In genomic region chr1:134100401-134100800, GRCm38 (mm10) we compare ENCODE assay signal across 16 mouse cellular contexts. TPM values are rescaled to one million over a fixed set of nuclear protein-coding genes. Genes with fewer than 3 reads are reported as not detected.
DNase-seq lines count a peak whose midpoint lies in the region; ATAC-seq and TF ChIP-seq lines count a peak whose summit lies in the region.
"Had no signal": no experiment of that assay in that cellular context is flagged by ENCODE, and none has a peak within 500 bp of the region (broad histone marks: within the 10 kb centered on the region; RNA-seq: fewer than 3 reads in every experiment).

No protein-coding gene starts in this region.

- no peaks in the 10 kb centered on the region for H3K9me3 ChIP-seq in kidney, embryonic 16.5 days (ENCODE audit: low read length)
- H3K9me3 ChIP-seq in embryonic facial prominence, embryonic 10.5 days = no peaks in the 10 kb centered on the region
- H3K9me3 ChIP-seq in liver, embryonic 15.5 days (replicated peaks) = no peaks in the 10 kb centered on the region
- H3K9me3 ChIP-seq: embryonic facial prominence, embryonic 12.5 days; midbrain, embryonic 12.5 days; neural tube, embryonic 13.5 days had no signal

- intact Hi-C loops in gastrocnemius, adult 2 months (cut with DNase I) = loop anchor here (10.0 kb wide), 1 partner anchor 136 kb away; no protein-coding TSS in a partner anchor

- peak overlapping the region; percentile 28; the same call in 1 of the 2 replicates for H3K9ac ChIP-seq in kidney, embryonic 16.5 days (replicated peaks; ENCODE audit: low read length)
- peak overlapping the region; percentile 12; the same call in 1 of the 2 replicates for H3K9ac ChIP-seq in liver, embryonic 15.5 days
- H3K9ac ChIP-seq: midbrain, embryonic 12.5 days had no signal

- DNase-seq in gastrocnemius, adult 2 months = peak; percentile 24
- DNase-seq in gastrocnemius, postnatal 25 days = no peak
- DNase-seq in kidney, postnatal 14 days = no peak
- no peak for DNase-seq in embryonic facial prominence, embryonic 10.5 days (ENCODE audit: low spot score)
- DNase-seq in cerebellum, adult 9-10 months = no peak
- DNase-seq in ovary, postnatal 10 days (ENCODE audit: low spot score) = no peak
- DNase-seq: B cell, adult 2 months; right cerebral cortex, postnatal 14 days had no signal

- WGBS in kidney, embryonic 16.5 days = 81% methylated on average over 5 of the region's 5 CpGs
- WGBS in embryonic facial prominence, embryonic 10.5 days = 79% methylated on average over 5 of the region's 5 CpGs
- WGBS in liver, embryonic 15.5 days (ENCODE audit: insufficient replicate concordance) = 67% methylated on average over 5 of the region's 5 CpGs

- no peaks in the 10 kb centered on the region for H3K27me3 ChIP-seq in kidney, embryonic 16.5 days (ENCODE audit: insufficient read depth, low read length)
- H3K27me3 ChIP-seq in embryonic facial prominence, embryonic 10.5 days (replicated peaks; ENCODE audit: low read depth, poor library complexity, severe bottlenecking) = peaks cover 2% of the 10 kb centered on the region; the same call in 1 of the 2 replicates
- peaks cover 8% of the 10 kb centered on the region for H3K27me3 ChIP-seq in liver, embryonic 15.5 days
- H3K27me3 ChIP-seq: neural tube, embryonic 13.5 days had no signal

- H3K4me3 ChIP-seq in gastrocnemius, adult 2 months = no peak overlapping the region
- H3K4me3 ChIP-seq in kidney, embryonic 16.5 days (ENCODE audit: low read length) = no peak overlapping the region
- no peak overlapping the region for H3K4me3 ChIP-seq in embryonic facial prominence, embryonic 10.5 days
- no peak overlapping the region for H3K4me3 ChIP-seq in liver, embryonic 15.5 days (replicated peaks)

- ATAC-seq in kidney, embryonic 16.5 days (ENCODE audit: low FRiP score, low TSS enrichment) = no peak
- ATAC-seq in liver, embryonic 15.5 days (ENCODE audit: insufficient read depth) = no peak
- ATAC-seq: activated CD4-positive, CD25-positive, alpha-beta regulatory T cell, adult 4 months had no signal

- no peaks in the 10 kb centered on the region for H3K36me3 ChIP-seq in kidney, embryonic 16.5 days (ENCODE audit: insufficient read depth, low read length)
- H3K36me3 ChIP-seq in embryonic facial prominence, embryonic 10.5 days (replicated peaks) = no peaks in the 10 kb centered on the region
- no peaks in the 10 kb centered on the region for H3K36me3 ChIP-seq in liver, embryonic 15.5 days (replicated peaks)
- H3K36me3 ChIP-seq: embryonic facial prominence, embryonic 12.5 days; midbrain, embryonic 12.5 days; neural tube, embryonic 13.5 days had no signal

- no peak for TF ChIP-seq CTCF in gastrocnemius, adult 2 months (IDR thresholded peaks at IDR 0.05)

- H3K4me1 ChIP-seq in kidney, embryonic 16.5 days (ENCODE audit: insufficient read depth, low read length) = peaks cover 46% of the 10 kb centered on the region
- peaks cover 36% of the 10 kb centered on the region for H3K4me1 ChIP-seq in embryonic facial prominence, embryonic 10.5 days
- H3K4me1 ChIP-seq in liver, embryonic 15.5 days (replicated peaks) = peaks cover 72% of the 10 kb centered on the region

- peak overlapping the region; percentile 100 for H3K27ac ChIP-seq in gastrocnemius, adult 2 months
- peak overlapping the region; percentile 97 for H3K27ac ChIP-seq in kidney, embryonic 16.5 days (ENCODE audit: low read length)
- H3K27ac ChIP-seq in embryonic facial prominence, embryonic 10.5 days (replicated peaks) = peak overlapping the region; percentile 86
- peak overlapping the region; percentile 97 for H3K27ac ChIP-seq in liver, embryonic 15.5 days (replicated peaks)
- H3K27ac ChIP-seq: midbrain, embryonic 12.5 days had no signal

- H3K4me2 ChIP-seq in kidney, embryonic 16.5 days (replicated peaks; ENCODE audit: low read depth, low read length) = no peak overlapping the region
- H3K4me2 ChIP-seq in liver, embryonic 15.5 days = peak overlapping the region; percentile 69; the same call in 1 of the 2 replicates

RNA-seq across cellular contexts. Expression of gene Chit1, which starts 10.6 kb away (rescaled TPM):
- not detected for total RNA-seq in gastrocnemius, adult 2 months (2021)
- total RNA-seq in gastrocnemius, postnatal 25 days (2021) = not detected
- 0.17 and 0.21 TPM in 2 replicates for polyA plus RNA-seq in kidney, embryonic 16.5 days (2015; fragmentation: Nextera tagmentation; extraction: Ambion mirVana)
- polyA plus RNA-seq in embryonic facial prominence, embryonic 10.5 days (2016; fragmentation: Nextera tagmentation; extraction: Ambion mirVana) = 0.09 TPM in 1 of 2 replicates, not detected in the other
- polyA plus RNA-seq in liver, embryonic 15.5 days (2015; fragmentation: Nextera tagmentation; extraction: Ambion mirVana) = 0.07 and 0.20 TPM in 2 replicates
- total RNA-seq: hematopoietic stem cell, adult 5-6 weeks had no signal
- polyA plus RNA-seq: activated CD4-positive, CD25-positive, alpha-beta regulatory T cell, adult 4 months; embryonic facial prominence, embryonic 12.5 days; midbrain, embryonic 12.5 days; urinary bladder, adult 2 months had no signal

RNA-seq across cellular contexts. Expression of gene Btg2, which starts 21.5 kb away (rescaled TPM):
- total RNA-seq in gastrocnemius, adult 2 months (2021) = 10 to 100 TPM; 14.1 to 46.8 TPM
- total RNA-seq in gastrocnemius, postnatal 25 days (2021) = 10 to 100 TPM; 15.1 to 27.0 TPM
- 36.2 and 38.2 TPM in 2 replicates for polyA plus RNA-seq in kidney, embryonic 16.5 days (2015; fragmentation: Nextera tagmentation; extraction: Ambion mirVana)
- 32.5 and 40.4 TPM in 2 replicates for polyA plus RNA-seq in embryonic facial prominence, embryonic 10.5 days (2016; fragmentation: Nextera tagmentation; extraction: Ambion mirVana)
- 103 and 108 TPM in 2 replicates for polyA plus RNA-seq in liver, embryonic 15.5 days (2015; fragmentation: Nextera tagmentation; extraction: Ambion mirVana)
